Mouse (Mus musculus): ENCODE results near the gene Prss21. TPM values are rescaled to one million over a fixed set of nuclear protein-coding genes. Genes with fewer than 3 reads are reported as not detected.

Gene Prss21
- polyA plus RNA-seq, 1 experiment, result not detected

- Histone ChIP-seq H3ac (ENCODE audit: control insufficient read depth, insufficient read length) (no peak overlapping the region), H3K27me3 (ENCODE audit: control insufficient read depth, insufficient read depth, insufficient read length) (no peaks in the 10 kb centered on the region), H3K79me2 (ENCODE audit: control insufficient read depth, insufficient read depth) (no peaks in the 10 kb centered on the region), H3K4me3 (no peak overlapping the region), H3K36me3 (ENCODE audit: control insufficient read depth, insufficient read depth) (no peaks in the 10 kb centered on the region), H3K4me2 (ENCODE audit: low read depth) (no peak overlapping the region)
- TF ChIP-seq USF1 (IDR thresholded peaks at IDR 0.05; ENCODE audit: low read depth) (peak; percentile 92), E2F4 (IDR thresholded peaks at IDR 0.05; ENCODE audit: insufficient read depth) (no peak)
These were observed 13.6 kb upstream of the Prss21 start for GRCm38 (mm10) chr17:23854229-23854765.

- Histone ChIP-seq H3K27me3 (ENCODE audit: control insufficient read depth, insufficient read depth, insufficient read length) (no peaks in the 10 kb centered on the region), H3K4me2 (ENCODE audit: low read depth) (peak overlapping the region; percentile 18), H3K79me2 (ENCODE audit: control insufficient read depth, insufficient read depth) (no peaks in the 10 kb centered on the region), H3K4me3 (no peak overlapping the region), H3ac (ENCODE audit: control insufficient read depth, insufficient read length) (no peak overlapping the region), H3K36me3 (ENCODE audit: control insufficient read depth, insufficient read depth) (no peaks in the 10 kb centered on the region)
- TF ChIP-seq MYOD1 (IDR thresholded peaks at IDR 0.05; ENCODE audit: control insufficient read depth in 1 of 3, insufficient read length in 2 of 3, low read depth in 2 of 3) (no peak), SRF (IDR thresholded peaks at IDR 0.05; ENCODE audit: control insufficient read depth, insufficient read length, low read depth) (no peak), TCF3 (IDR thresholded peaks at IDR 0.05; ENCODE audit: insufficient read length, low read depth) (no peak), TCF12 (IDR thresholded peaks at IDR 0.05; ENCODE audit: insufficient read depth, poor library complexity, severe bottlenecking) (no peak), POLR2AphosphoS2 (IDR thresholded peaks at IDR 0.05; ENCODE audit: insufficient read length, low read depth) (no peak), USF1 (IDR thresholded peaks at IDR 0.05; ENCODE audit: low read depth) (no peak), REST (IDR thresholded peaks at IDR 0.05; ENCODE audit: insufficient read depth, insufficient read length) (no peak)
These were observed 10.7 kb upstream of the Prss21 start for GRCm38 (mm10) chr17:23857193-23857592.

- Histone ChIP-seq H3K79me2 (ENCODE audit: control insufficient read depth, insufficient read depth) (no peaks in the 10 kb centered on the region), H3K4me2 (ENCODE audit: low read depth) (no peak overlapping the region), H3K27me3 (ENCODE audit: control insufficient read depth, insufficient read depth, insufficient read length) (no peaks in the 10 kb centered on the region), H3K4me3 (no peak overlapping the region), H3K36me3 (ENCODE audit: control insufficient read depth, insufficient read depth) (no peaks in the 10 kb centered on the region), H3ac (ENCODE audit: control insufficient read depth, insufficient read length) (no peak overlapping the region)
- TF ChIP-seq TCF3 (IDR thresholded peaks at IDR 0.05; ENCODE audit: insufficient read length, low read depth) (no peak), CEBPB (IDR thresholded peaks at IDR 0.05; ENCODE audit: insufficient read depth, poor library complexity, severe bottlenecking) (no peak), MAX (IDR thresholded peaks at IDR 0.05; ENCODE audit: low read depth) (no peak), REST (IDR thresholded peaks at IDR 0.05; ENCODE audit: insufficient read depth, insufficient read length) (no peak), USF1 (IDR thresholded peaks at IDR 0.05; ENCODE audit: low read depth) (no peak), MYOD1 (IDR thresholded peaks at IDR 0.05; ENCODE audit: control insufficient read depth in 1 of 3, insufficient read length in 2 of 3, low read depth in 2 of 3) (no peak), MYOG (IDR thresholded peaks at IDR 0.05; ENCODE audit: control insufficient read depth in 1 of 3, insufficient read depth in 1 of 3, insufficient read length in 2 of 3, low read depth in 2 of 3) (no peak), E2F4 (IDR thresholded peaks at IDR 0.05; ENCODE audit: insufficient read depth) (no peak), TCF12 (IDR thresholded peaks at IDR 0.05; ENCODE audit: insufficient read depth, poor library complexity, severe bottlenecking) (no peak), SRF (IDR thresholded peaks at IDR 0.05; ENCODE audit: control insufficient read depth, insufficient read length, low read depth) (no peak), POLR2AphosphoS2 (IDR thresholded peaks at IDR 0.05; ENCODE audit: insufficient read length, low read depth) (no peak), POLR2A (IDR thresholded peaks at IDR 0.05; ENCODE audit: insufficient read length, low read depth) (no peak)
These were observed 9.9 kb upstream of the Prss21 start for GRCm38 (mm10) chr17:23857913-23858312.

DNA sequence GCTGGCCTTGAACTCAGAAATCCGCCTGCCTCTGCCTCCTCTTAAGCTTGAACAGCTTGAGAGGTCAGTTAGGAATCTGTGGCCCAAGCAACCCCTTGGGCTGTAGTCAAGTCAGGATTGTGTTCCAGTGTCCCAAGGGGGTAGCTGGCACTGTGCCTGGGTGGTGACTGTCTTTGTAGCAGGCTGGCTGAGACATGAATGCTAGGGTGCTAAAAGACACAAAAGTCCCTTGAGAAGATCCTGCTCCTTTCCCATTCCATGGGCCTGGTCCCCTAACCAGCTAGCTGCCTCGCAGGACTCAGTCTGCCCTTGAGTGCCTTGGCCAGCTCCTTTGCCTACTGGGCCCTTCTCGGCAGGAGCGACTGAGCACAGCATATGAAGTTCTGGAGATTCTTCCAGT is 4.9 kb upstream of the Prss21 start:
- TF ChIP-seq MYOG (IDR thresholded peaks at IDR 0.05; ENCODE audit: control insufficient read depth in 1 of 3, insufficient read depth in 1 of 3, insufficient read length in 2 of 3, low read depth in 2 of 3), result no peak
- no peak overlapping the region for H3K4me3 ChIP-seq

DNA sequence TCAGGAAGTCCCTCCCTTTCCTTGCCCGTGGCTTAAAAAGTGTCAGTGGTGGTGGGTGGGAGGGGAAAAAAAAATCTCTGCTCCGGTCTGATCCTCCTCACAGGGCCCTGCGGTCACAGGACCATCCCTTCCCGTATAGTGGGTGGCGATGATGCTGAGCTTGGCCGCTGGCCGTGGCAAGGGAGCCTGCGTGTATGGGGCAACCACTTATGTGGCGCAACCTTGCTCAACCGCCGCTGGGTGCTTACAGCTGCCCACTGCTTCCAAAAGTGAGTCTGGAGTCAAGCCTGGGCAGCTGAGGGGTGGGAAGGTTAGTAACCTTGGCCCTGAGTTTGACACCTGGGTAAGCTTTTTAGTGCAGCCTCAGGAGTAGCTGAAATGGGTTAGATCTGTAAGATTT is 657 bp downstream of the Prss21 start:
- H3ac ChIP-seq (ENCODE audit: control insufficient read depth, insufficient read length), result no peak overlapping the region
- H3K36me3 ChIP-seq (ENCODE audit: control insufficient read depth, insufficient read depth), result no peaks in the 10 kb centered on the region
- no peaks in the 10 kb centered on the region for H3K79me2 ChIP-seq (ENCODE audit: control insufficient read depth, insufficient read depth)
- H3K4me2 ChIP-seq (ENCODE audit: low read depth), result no peak overlapping the region
- peaks cover 21% of the 10 kb centered on the region for H3K27me3 ChIP-seq (ENCODE audit: control insufficient read depth, insufficient read depth, insufficient read length)
- TF ChIP-seq E2F4 (IDR thresholded peaks at IDR 0.05; ENCODE audit: insufficient read depth), result no peak
- no peak for TF ChIP-seq TCF12 (IDR thresholded peaks at IDR 0.05; ENCODE audit: insufficient read depth, poor library complexity, severe bottlenecking)
- no peak for TF ChIP-seq MYOG (IDR thresholded peaks at IDR 0.05; ENCODE audit: control insufficient read depth in 1 of 3, insufficient read depth in 1 of 3, insufficient read length in 2 of 3, low read depth in 2 of 3)
- H3K4me3 ChIP-seq, result no peak overlapping the region

More for the DNA sequence above, 4.9 kb upstream of the Prss21 start:
- H3K27me3 ChIP-seq (ENCODE audit: control insufficient read depth, insufficient read depth, insufficient read length), result peaks cover 5% of the 10 kb centered on the region
- no peak overlapping the region for H3K4me2 ChIP-seq (ENCODE audit: low read depth)
- no peak overlapping the region for H3ac ChIP-seq (ENCODE audit: control insufficient read depth, insufficient read length)
- no peaks in the 10 kb centered on the region for H3K36me3 ChIP-seq (ENCODE audit: control insufficient read depth, insufficient read depth)
- no peaks in the 10 kb centered on the region for H3K79me2 ChIP-seq (ENCODE audit: control insufficient read depth, insufficient read depth)

Data from myocyte (in vitro differentiated cells).